In the genomic region with DNA sequence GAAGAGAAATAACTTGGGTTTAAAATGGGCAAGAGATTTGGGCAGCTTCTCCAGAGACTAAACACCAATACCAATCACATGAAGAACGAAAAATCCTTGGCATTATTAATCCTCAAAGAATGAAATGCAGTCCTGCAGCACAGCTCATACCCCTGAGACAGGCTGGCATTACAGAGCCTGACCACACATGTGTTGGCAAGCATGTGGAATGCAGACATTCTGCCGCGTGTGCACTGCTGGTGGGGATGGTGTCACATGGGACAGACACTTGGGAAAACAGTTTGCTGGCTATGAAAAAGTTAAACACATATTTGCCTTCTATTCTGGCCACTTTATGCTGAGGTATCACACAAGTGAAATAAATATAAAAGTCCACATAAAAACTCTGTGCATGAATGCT, we compare ENCODE assay signal across 23 mouse cellular contexts.
A peak's percentile ranks its signal among the peaks of the same experiment; 100 is the strongest.
DNase-seq lines count a peak whose midpoint lies in the region; ATAC-seq lines count a peak whose summit lies in the region.
"Had no signal": no experiment of that assay in that cellular context is flagged by ENCODE, and none has a peak within 500 bp of the region (broad histone marks: within the 10 kb centered on the region; RNA-seq: fewer than 3 reads in every experiment).

No protein-coding gene starts in this region.

- WGBS in hindbrain, embryonic 11.5 days, result 79% methylated on average over 3 of the region's 3 CpGs

- no peak overlapping the region for H3K27ac ChIP-seq in hindbrain, embryonic 11.5 days (ENCODE audit: low read depth, low read length)
- H3K27ac ChIP-seq: embryonic facial prominence, embryonic 13.5 days; embryonic facial prominence, embryonic 15.5 days; forebrain, embryonic 13.5 days; forebrain, embryonic 15.5 days had no signal

- H3K4me3 ChIP-seq in hindbrain, embryonic 11.5 days (ENCODE audit: low read depth, low read length), result no peak overlapping the region
- H3K4me3 ChIP-seq: embryonic facial prominence, embryonic 13.5 days; embryonic facial prominence, embryonic 15.5 days; erythroblast, embryonic 14.5 days; forebrain, embryonic 13.5 days; forebrain, embryonic 15.5 days had no signal

- peak; percentile 75 for DNase-seq in 3T3-L1 (ENCODE audit: low read depth, low spot score)
- peak; percentile 35 for DNase-seq in fibroblast of lung, adult 2 months (ENCODE audit: low read depth)
- no peak for DNase-seq in embryo, embryonic 9.5 days (ENCODE audit: extremely low spot score)
- no peak for DNase-seq in hindbrain, embryonic 11.5 days (ENCODE audit: low spot score)
- DNase-seq: adrenal gland, adult 8-10 months; adrenal gland, postnatal 14 days; adrenal gland, postnatal 36 days; cerebellum, adult 11-12 months; cerebellum, adult 2 months; cerebellum, adult 9-10 months; cerebellum, postnatal 10 days; cerebellum, postnatal 25 days; forebrain, postnatal 0 days had no signal

- H3K4me2 ChIP-seq in hindbrain, embryonic 11.5 days (replicated peaks; ENCODE audit: low read depth, low read length), result no peak overlapping the region
- H3K4me2 ChIP-seq: embryonic facial prominence, embryonic 13.5 days; embryonic facial prominence, embryonic 15.5 days; forebrain, embryonic 13.5 days; forebrain, embryonic 15.5 days had no signal

- no peaks in the 10 kb centered on the region for H3K4me1 ChIP-seq in hindbrain, embryonic 11.5 days (replicated peaks; ENCODE audit: control insufficient read depth, insufficient read depth, low read length)
- H3K4me1 ChIP-seq: embryonic facial prominence, embryonic 13.5 days; embryonic facial prominence, embryonic 15.5 days; forebrain, embryonic 13.5 days; forebrain, embryonic 15.5 days had no signal

- ATAC-seq in hindbrain, embryonic 11.5 days (ENCODE audit: low FRiP score), result no peak
- no peak for ATAC-seq in megakaryocyte progenitor cell, adult 5-6 weeks (replicated peaks; ENCODE audit: poor library complexity)
- ATAC-seq: activated CD4-positive, CD25-positive, alpha-beta regulatory T cell, adult 4 months; CD4-positive, CD25-positive, alpha-beta regulatory T cell, adult 4 months; forebrain, embryonic 13.5 days; forebrain, embryonic 15.5 days; forebrain, postnatal 0 days; Patski had no signal

- no peak overlapping the region for H3K9ac ChIP-seq in hindbrain, embryonic 11.5 days (ENCODE audit: low read depth, low read length)
- H3K9ac ChIP-seq: embryonic facial prominence, embryonic 13.5 days; embryonic facial prominence, embryonic 15.5 days; forebrain, embryonic 13.5 days; forebrain, embryonic 15.5 days; forebrain, postnatal 0 days had no signal

- H3K36me3 ChIP-seq in hindbrain, embryonic 11.5 days (ENCODE audit: control insufficient read depth, insufficient read depth, low read length), result no peaks in the 10 kb centered on the region
- H3K36me3 ChIP-seq: embryonic facial prominence, embryonic 13.5 days; embryonic facial prominence, embryonic 15.5 days; forebrain, embryonic 15.5 days; G1E had no signal

- no peaks in the 10 kb centered on the region for H3K27me3 ChIP-seq in hindbrain, embryonic 11.5 days (ENCODE audit: control insufficient read depth, insufficient read depth, low read length)
- H3K27me3 ChIP-seq: embryonic facial prominence, embryonic 13.5 days; embryonic facial prominence, embryonic 15.5 days; forebrain, embryonic 13.5 days; forebrain, embryonic 15.5 days; Patski had no signal

- no peaks in the 10 kb centered on the region for H3K9me3 ChIP-seq in hindbrain, embryonic 11.5 days (ENCODE audit: control insufficient read depth, low read length)
- H3K9me3 ChIP-seq: embryonic facial prominence, embryonic 13.5 days; embryonic facial prominence, embryonic 15.5 days; forebrain, embryonic 15.5 days had no signal

Comparison
In these comparisons a context has a peak if more than half of its experiments do, and no peak if none do; other contexts are left out.
1. DNase-seq: peak in 3T3-L1 (single experiment) and fibroblast of lung, adult 2 months (single experiment); none in embryo, embryonic 9.5 days (single experiment) and hindbrain, embryonic 11.5 days (single experiment).